Mouse (Mus musculus) embryonic facial prominence, embryonic 11.5 days (tissue): ENCODE measurements around the gene Iqgap1. TPM values are rescaled to one million over a fixed set of nuclear protein-coding genes. Genes with fewer than 3 reads are reported as not detected.
A peak's percentile ranks its signal among the peaks of the same experiment; 100 is the strongest.

Source experiments
- ATAC-seq: fragments of 200-750 bp; cut with Nextera tagmentation; replicated peaks from 2 replicates; pipeline ENCODE4 v1.8.0; 2017; ENCODE audit warnings: low read depth; ENCODE audit not compliant: insufficient number of reproducible peaks, low FRiP score, low TSS enrichment
- DNase-seq: peaks from one replicate; pipeline ENCODE4 v3.0.0-alpha.2; 2015; ENCODE audit warnings: low spot score
- H3K27ac ChIP-seq: fragments of 300-500 bp; sonication (generic); replicated peaks from 2 replicates; pipeline ENCODE4 v1.5.1; 2014; ENCODE audit warnings: mild to moderate bottlenecking, low read depth, low read length, control low read depth
- H3K27me3 ChIP-seq: fragments of 300-500 bp; sonication (generic); 2 replicates; pipeline ENCODE4 v1.6.1; 2014; ENCODE audit warnings: mild to moderate bottlenecking, low read length, moderate library complexity, mixed read lengths; ENCODE audit not compliant: control insufficient read depth, insufficient read depth
- H3K36me3 ChIP-seq: fragments of 300-500 bp; sonication (generic); replicated peaks from 2 replicates; pipeline ENCODE4 v1.6.1; 2014; ENCODE audit warnings: low read depth, mild to moderate bottlenecking, low read length, moderate library complexity, mixed read lengths; ENCODE audit not compliant: control insufficient read depth, insufficient read depth
- H3K4me1 ChIP-seq: fragments of 300-500 bp; sonication (generic); 2 replicates; pipeline ENCODE4 v1.6.1; 2014; ENCODE audit warnings: low read length, mixed read lengths; ENCODE audit not compliant: control insufficient read depth, insufficient read depth
- H3K4me2 ChIP-seq: fragments of 300-500 bp; sonication (generic); 2 replicates; pipeline ENCODE4 v1.6.1; 2014; ENCODE audit warnings: low read depth, mild to moderate bottlenecking, control low read depth, low read length, moderate library complexity
- H3K4me3 ChIP-seq: fragments of 300-500 bp; sonication (generic); 2 replicates; pipeline ENCODE4 v1.5.1; 2014; ENCODE audit warnings: low read depth, low read length, control low read depth
- H3K9ac ChIP-seq: fragments of 300-500 bp; sonication (generic); replicated peaks from 2 replicates; pipeline ENCODE4 v1.6.1; 2014; ENCODE audit warnings: mild to moderate bottlenecking, control low read depth, low read length
- H3K9me3 ChIP-seq: fragments of 300-500 bp; sonication (generic); replicated peaks from 2 replicates; pipeline ENCODE4 v1.6.1; 2016; ENCODE audit warnings: mild to moderate bottlenecking, low read length, inconsistent platforms, mixed read lengths; ENCODE audit not compliant: control insufficient read depth
- WGBS: fragments of 180-500 bp; shearing (Covaris S2); extraction: QIAGEN DNeasy Blood & Tissue Kit; methylation state at CpG from one replicate; pipeline ENCODE4 v1.1.7; 2014; 5-methylcytosine and 5-hydroxymethylcytosine counted together
- polyA plus RNA-seq: library from polyadenylated mRNA; unstranded; fragments of >200 nt; fragmentation: Nextera tagmentation; extraction: Ambion mirVana; gene quantifications from 2 replicates; pipeline ENCODE4 v1.2.1, GENCODE M21; 2014

Iqgap1 gene
- polyA plus RNA-seq, 1 experiment from 2014 or later = 30.4 TPM

DNA sequence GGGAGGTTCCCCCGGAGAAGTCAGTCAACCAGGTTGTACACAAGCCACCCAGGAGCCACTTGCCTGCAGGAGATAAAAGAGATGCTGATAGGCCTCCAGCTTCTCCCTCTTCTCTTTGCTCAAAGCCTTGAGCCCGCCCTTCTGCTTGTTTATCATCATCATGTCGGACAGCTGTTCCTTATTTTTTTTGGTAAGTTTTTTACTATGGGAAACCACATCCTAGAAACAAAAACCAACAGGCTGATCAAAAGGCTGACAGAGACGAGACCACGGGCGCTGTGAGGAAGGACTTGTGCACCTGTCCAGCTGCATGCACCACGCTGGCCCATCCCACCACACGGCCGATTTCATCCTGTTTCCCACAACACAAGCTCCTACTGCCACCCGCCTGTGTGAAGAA, 89.6 kb downstream of the Iqgap1 start:
- DNase-seq = no peak
- H3K27me3 ChIP-seq = no peaks in the 10 kb centered on the region
- H3K27ac ChIP-seq = no peak overlapping the region
- no peaks in the 10 kb centered on the region for H3K9me3 ChIP-seq
- H3K4me2 ChIP-seq = no peak overlapping the region
- no peaks in the 10 kb centered on the region for H3K4me1 ChIP-seq
- H3K4me3 ChIP-seq = no peak overlapping the region
- H3K9ac ChIP-seq = no peak overlapping the region
- no peak for ATAC-seq
- H3K36me3 ChIP-seq = 0 out of 2 replicates have a peak, but pooled peaks cover 2% of the 10 kb centered on the region
- 83% methylated on average over 10 of the region's 10 CpGs for WGBS

DNA sequence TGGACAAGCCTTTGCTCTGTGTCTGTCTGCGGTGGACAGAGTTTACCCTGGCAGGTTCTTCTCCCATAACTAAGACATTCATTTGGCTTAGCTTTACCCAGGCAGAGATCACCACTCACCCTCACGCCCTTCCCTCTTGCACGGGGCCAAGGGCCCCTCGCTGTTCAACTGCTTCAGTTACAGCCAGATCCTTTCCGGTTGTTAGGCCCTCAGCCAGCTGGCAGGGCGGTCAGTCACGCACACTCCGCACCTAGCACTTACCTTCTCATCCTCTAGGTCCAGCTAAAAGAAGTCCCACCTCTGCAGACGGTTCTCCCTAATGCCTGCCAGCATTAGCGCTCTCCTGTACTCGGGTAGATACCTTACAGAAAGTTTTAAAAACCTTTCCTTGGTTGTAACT, 92.8 kb downstream of the Iqgap1 start:
- Histone ChIP-seq H3K36me3 (no peaks in the 10 kb centered on the region), H3K9me3 (no peaks in the 10 kb centered on the region)
- WGBS = 81% methylated on average over 11 of the region's 11 CpGs

DNA sequence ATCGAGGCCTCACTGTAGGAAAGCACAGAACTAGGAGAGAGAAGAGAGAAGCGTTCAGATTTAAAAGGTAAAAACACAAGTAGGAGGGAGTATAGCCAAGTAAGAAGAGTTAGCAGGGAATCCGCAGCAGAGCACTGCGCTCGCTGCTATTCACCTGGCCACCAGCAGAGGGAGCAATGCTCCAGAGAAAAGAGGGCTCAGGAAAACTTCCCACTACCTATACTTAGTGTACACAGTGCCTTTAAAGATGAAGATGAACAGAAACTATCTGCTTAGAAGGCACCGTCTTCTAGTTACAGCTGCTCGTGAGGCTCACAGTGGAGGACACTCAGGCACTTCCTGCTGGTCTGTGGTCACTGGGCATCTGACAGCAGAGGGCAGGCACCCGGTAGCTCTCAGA, 96.1 kb downstream of the Iqgap1 start:
- Histone ChIP-seq H3K9ac (no peak overlapping the region), H3K4me3 (no peak overlapping the region), H3K4me2 (no peak overlapping the region), H3K4me1 (no peaks in the 10 kb centered on the region), H3K27ac (no peak overlapping the region), H3K36me3 (no peaks in the 10 kb centered on the region), H3K27me3 (no peaks in the 10 kb centered on the region), H3K9me3 (no peaks in the 10 kb centered on the region)
- ATAC-seq (no peak), DNase-seq (peak; percentile 83)
- 29% methylated on average over 8 of the region's 8 CpGs for WGBS

More for the DNA sequence above, 92.8 kb downstream of the Iqgap1 start:
- ATAC-seq (no peak), DNase-seq (no peak)
- Histone ChIP-seq H3K9ac (no peak overlapping the region), H3K4me1 (no peaks in the 10 kb centered on the region), H3K4me2 (no peak overlapping the region), H3K27ac (no peak overlapping the region), H3K27me3 (no peaks in the 10 kb centered on the region), H3K4me3 (no peak overlapping the region)

DNA sequence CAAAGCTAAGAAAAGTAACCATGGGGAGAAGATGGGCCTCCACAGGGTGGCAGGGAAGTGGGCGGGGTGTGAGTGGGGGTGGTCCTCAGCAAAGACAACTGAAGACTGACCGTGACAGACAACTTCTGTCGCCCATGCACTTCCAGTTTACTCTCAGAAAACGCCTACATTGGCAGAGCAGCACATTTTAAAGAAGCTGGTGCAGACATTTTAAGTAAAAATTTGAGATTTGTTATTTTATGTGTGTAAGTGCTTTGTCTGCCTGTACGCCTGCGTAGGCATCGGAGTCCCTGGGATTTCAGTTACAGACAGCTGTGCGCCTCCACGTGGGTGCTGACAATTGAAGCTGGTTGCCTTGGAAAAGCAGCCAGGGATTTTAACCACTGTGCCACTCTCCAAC, 104.7 kb downstream of the Iqgap1 start:
- Histone ChIP-seq H3K36me3 (no peaks in the 10 kb centered on the region; the same call in 1 of the 2 replicates), H3K4me1 (no peaks in the 10 kb centered on the region), H3K27me3 (no peaks in the 10 kb centered on the region), H3K9me3 (no peaks in the 10 kb centered on the region), H3K4me2 (no peak overlapping the region), H3K27ac (no peak overlapping the region), H3K9ac (no peak overlapping the region), H3K4me3 (no peak overlapping the region)
- WGBS = 55% methylated on average over 9 of the region's 9 CpGs
- DNase-seq (no peak), ATAC-seq (no peak)

DNA sequence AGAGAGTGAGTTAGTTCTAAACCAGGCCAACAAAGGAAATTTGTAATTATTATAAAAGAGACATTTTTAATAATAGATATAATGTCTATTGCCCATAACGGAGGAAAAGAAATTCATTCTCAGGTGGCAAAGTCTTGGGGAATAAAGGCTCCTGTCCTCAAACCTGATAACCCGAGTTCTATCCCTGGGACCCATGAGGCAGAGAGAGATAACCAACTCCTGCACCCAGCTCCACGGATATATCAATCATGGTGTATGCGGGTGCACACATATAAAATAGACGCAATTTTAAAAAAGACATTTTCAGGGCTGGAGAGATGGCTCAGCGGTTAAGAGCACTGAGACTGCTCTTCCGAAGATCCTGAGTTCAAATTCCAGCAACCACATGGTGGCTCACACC, 106.2 kb downstream of the Iqgap1 start:
- Histone ChIP-seq H3K9me3 (no peaks in the 10 kb centered on the region), H3K9ac (no peak overlapping the region), H3K27me3 (no peaks in the 10 kb centered on the region), H3K4me2 (no peak overlapping the region), H3K27ac (no peak overlapping the region), H3K4me1 (no peaks in the 10 kb centered on the region), H3K36me3 (no peaks in the 10 kb centered on the region; the same call in 1 of the 2 replicates), H3K4me3 (no peak overlapping the region)
- ATAC-seq (no peak), DNase-seq (no peak)
- 96% methylated on average over 7 of the region's 7 CpGs for WGBS

DNA sequence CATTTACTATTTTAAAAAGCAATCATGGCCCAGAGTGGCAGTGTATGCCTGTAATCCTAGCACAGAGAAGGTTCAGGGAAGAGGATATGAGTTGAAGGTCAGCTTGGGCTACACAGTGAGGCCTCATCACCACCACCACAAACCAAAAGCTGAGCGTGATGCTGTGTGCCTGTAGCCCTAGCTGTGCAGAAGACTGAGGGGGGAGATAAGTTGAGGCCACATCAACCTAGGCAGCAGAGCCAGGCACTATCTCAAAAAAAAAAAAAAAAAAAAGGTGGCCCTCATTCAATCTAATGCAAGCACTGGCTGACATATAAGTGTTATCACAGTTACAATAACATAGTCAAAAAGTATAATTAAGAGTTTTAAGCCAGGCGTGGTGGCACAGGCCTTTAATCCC, 106.7 kb downstream of the Iqgap1 start:
- ATAC-seq = no peak
- Histone ChIP-seq H3K36me3 (no peaks in the 10 kb centered on the region; the same call in 1 of the 2 replicates), H3K4me1 (no peaks in the 10 kb centered on the region), H3K9me3 (no peaks in the 10 kb centered on the region), H3K4me2 (no peak overlapping the region), H3K27me3 (no peaks in the 10 kb centered on the region), H3K4me3 (no peak overlapping the region), H3K9ac (no peak overlapping the region), H3K27ac (no peak overlapping the region)
- WGBS = 95% methylated on average over 2 of the region's 2 CpGs
- no peak for DNase-seq

DNA sequence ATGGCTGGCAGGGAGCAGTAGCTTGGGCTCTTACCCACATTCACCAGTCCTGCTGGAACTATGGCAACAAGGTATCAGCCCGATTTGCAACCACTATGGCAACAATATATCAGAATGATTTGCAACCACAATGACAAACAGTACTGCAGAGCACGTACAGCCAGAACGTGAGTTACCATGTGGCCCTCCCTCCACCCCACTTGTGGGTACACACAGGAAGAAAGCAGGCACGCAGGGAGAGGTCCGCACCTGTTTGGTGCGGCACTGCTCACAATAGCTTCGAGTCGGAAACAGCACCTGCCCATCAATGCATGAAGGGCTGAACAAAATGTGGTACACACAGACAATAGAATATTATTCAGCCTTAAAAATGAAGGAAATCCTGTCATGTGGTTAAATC, 107.3 kb downstream of the Iqgap1 start:
- Histone ChIP-seq H3K36me3 (no peaks in the 10 kb centered on the region; the same call in 1 of the 2 replicates), H3K4me1 (no peaks in the 10 kb centered on the region), H3K4me2 (no peak overlapping the region), H3K9me3 (no peaks in the 10 kb centered on the region), H3K4me3 (no peak overlapping the region), H3K27ac (no peak overlapping the region), H3K9ac (no peak overlapping the region), H3K27me3 (no peaks in the 10 kb centered on the region)
- DNase-seq = no peak
- ATAC-seq = no peak
- 85% methylated on average over 8 of the region's 8 CpGs for WGBS

DNA sequence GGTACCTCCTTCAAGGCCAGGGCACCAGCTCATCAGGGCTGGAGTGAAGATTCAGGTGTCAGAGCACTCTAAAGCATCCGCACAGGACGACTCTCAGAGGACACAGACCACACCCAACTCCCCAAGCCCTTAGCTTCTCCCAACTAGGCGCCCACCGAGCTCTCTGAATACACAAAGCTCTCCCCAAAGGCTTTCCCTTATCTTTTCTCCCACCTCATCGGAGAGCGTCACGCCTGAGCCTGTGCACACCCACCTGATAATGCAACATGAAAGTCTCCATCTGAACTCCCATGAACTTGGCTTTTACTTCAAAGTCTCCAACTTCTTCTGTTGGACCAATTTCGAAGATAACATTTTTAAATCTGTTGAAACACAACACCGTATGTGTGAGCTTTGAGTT, 109.0 kb downstream of the Iqgap1 start:
- Histone ChIP-seq H3K4me3 (no peak overlapping the region), H3K9ac (no peak overlapping the region), H3K27me3 (no peaks in the 10 kb centered on the region), H3K4me2 (no peak overlapping the region), H3K4me1 (no peaks in the 10 kb centered on the region), H3K27ac (no peak overlapping the region), H3K9me3 (no peaks in the 10 kb centered on the region), H3K36me3 (no peaks in the 10 kb centered on the region; the same call in 1 of the 2 replicates)
- ATAC-seq (no peak), DNase-seq (no peak)
- WGBS = 84% methylated on average over 9 of the region's 9 CpGs
